Mouse (Mus musculus) heart, adult 2 months (tissue): Measurements from ENCODE around the gene Olah.

ENCODE experiments used
- CTCF ChIP-seq: fragments of 200-600 bp; IDR thresholded peaks from 2 replicates; pipeline ENCODE4 v1.8.1; 2022; ENCODE audit warnings: antibody characterized with exemption, mild to moderate bottlenecking, moderate library complexity
- POLR2A ChIP-seq: fragments of 200-500 bp; IDR thresholded peaks from 2 replicates; pipeline ENCODE4 v1.6.1; 2011; ENCODE audit warnings: mild to moderate bottlenecking, low read depth, low read length, control low read depth; ENCODE audit not compliant: insufficient read depth

GRCm38 (mm10) chr2:3295826-3296225 is 101.2 kb downstream of the Olah start:
- no peak for TF ChIP-seq POLR2A
- no peak for TF ChIP-seq CTCF
